Comparison of ENCODE assay signal across 7 mouse cellular contexts in genomic region chr6:134458376-134458775, GRCm38 (mm10).
"Had no signal": no experiment of that assay in that cellular context is flagged by ENCODE, and none has a peak within 500 bp of the region (broad histone marks: within the 10 kb centered on the region; RNA-seq: fewer than 3 reads in every experiment).

No protein-coding gene starts in this region.

- DNase-seq: lung, adult 2 months; lung, postnatal 14 days; lung, postnatal 36 days; right cerebral cortex, postnatal 14 days; thymus, adult 2 months; thymus, postnatal 25 days; thymus, postnatal 4 days had no signal
